Mouse (Mus musculus) induced T-regulatory cell, adult 2 months (primary cell): Measurements from ENCODE around the gene Dgkb.
A peak's percentile ranks its signal among the peaks of the same experiment; 100 is the strongest.

Source experiments
- DNase-seq: peaks from one replicate; pipeline ENCODE4 v3.0.0-alpha.2; 2012; ENCODE audit warnings: low read depth

Gene Dgkb

GRCm38 (mm10) chr12:37817426-37817825 is at the start of gene Dgkb:
Dgkb (plus strand) TSS chr12:37817726.
- DNase-seq = no peak

GRCm38 (mm10) chr12:37769844-37770243 is 47.7 kb upstream of the Dgkb start:
- DNase-seq = no peak

GRCm38 (mm10) chr12:37773681-37774357 is 43.7 kb upstream of the Dgkb start:
- DNase-seq = peak; percentile 29

- DNase-seq = no peak
These were observed 42.9 kb upstream of the Dgkb start for GRCm38 (mm10) chr12:37774591-37774990.

- no peak for DNase-seq
These were observed 21.1 kb upstream of the Dgkb start for GRCm38 (mm10) chr12:37796265-37796928.

DNA sequence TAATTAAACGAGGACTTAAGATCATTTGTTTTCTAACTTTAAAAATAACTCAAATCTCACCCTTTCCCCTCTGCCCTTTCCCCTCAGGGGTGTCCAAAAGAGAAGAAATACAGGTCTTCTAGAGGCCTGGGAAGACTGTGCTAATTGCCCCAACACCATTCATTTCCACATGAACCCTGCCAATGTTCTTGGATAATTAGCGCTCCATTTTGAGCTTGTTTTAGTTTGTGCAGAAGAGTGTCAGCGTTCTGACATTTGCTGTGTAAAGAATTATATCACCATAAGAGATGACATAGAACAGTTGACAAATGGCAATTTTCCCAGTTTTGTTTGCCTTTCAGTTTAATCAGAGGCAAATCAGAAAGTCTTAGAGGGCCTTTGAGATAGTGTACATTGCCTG is 3.4 kb upstream of the Dgkb start:
- no peak for DNase-seq

- DNase-seq = no peak
These were observed 3.7 kb downstream of the Dgkb start for GRCm38 (mm10) chr12:37821052-37821810.

- DNase-seq = no peak
These were observed 62.8 kb downstream of the Dgkb start for GRCm38 (mm10) chr12:37880042-37881017.

DNA sequence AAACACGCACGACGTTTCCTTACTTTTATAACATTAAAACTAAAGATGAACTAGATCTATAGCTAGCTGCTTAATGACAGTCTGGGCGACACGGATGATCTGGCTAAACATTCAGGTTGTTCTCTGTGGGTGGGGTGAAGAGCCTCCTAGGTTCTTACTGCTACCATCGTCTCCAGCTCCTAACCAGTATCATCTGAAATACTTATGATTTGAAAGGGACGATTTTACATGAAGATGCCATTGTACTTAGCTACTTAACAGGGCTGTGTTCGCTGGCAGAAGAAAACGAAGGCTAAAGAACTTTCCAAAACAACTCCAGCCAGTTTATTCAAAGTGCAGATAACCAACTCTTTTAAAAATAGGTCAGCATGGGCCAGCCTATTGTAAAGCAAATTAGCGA is 63.9 kb downstream of the Dgkb start:
- DNase-seq = no peak

- DNase-seq = no peak
These were observed 65.3 kb downstream of the Dgkb start for GRCm38 (mm10) chr12:37882796-37883195.

GRCm38 (mm10) chr12:37883781-37884180 is 66.3 kb downstream of the Dgkb start:
- DNase-seq = no peak

DNA sequence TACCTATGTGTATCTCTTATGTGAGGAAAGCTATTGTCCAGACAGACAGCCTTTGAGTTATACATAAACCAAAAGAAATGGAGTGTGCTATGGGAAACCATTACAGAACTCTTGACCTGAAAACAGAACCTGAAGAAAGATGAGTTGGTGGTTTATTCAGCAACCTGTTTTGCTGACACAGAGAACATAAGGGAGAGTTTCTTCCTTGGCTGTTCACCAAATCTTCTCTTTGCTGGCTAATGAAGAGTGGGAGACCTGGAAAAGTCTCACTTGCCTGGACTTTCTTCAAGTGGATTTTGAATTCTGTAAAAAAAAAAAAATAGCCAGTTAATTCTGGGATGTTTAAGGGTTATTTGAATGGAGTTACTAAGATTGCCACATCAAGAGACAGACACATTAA is 71.1 kb downstream of the Dgkb start:
- no peak for DNase-seq

GRCm38 (mm10) chr12:37889431-37889830 is 71.9 kb downstream of the Dgkb start:
- no peak for DNase-seq

DNA sequence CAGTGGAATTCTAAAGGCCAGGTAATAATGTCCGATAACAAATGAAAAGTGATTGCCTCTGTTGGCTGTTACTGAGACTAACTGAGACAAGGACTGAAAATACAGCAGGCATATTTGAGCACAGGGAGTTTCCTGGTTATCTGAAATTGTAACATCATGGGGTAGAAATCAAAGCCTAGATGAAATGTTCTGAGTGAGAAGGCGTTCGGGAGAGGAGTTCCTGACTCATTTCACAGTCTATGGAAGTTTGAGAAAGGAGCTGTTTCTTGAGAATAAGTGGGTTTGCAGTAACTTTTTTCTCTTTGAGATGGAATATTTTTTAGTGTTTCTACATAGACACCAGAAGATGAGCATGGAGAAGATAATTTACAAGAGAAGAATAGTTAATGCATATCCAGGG is 73.8 kb downstream of the Dgkb start:
- no peak for DNase-seq

DNA sequence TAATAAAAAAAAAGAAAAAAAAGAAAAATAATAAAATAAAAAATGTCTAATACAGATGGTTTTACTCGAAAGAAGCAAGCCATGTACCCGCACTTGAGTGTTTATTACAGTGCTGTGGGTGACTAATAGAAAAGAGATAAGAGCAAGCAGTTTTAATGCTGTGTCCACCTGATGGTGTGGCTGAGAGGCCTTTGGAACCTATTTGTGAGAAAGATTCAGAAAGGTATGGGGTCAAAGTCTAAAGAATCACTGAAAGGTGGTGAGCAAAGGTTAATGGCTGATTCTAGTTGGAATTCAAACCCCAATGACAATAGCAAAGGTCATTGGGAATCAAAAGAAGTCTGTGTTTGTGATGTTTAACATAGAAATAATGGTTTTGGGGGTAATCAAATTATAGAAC is 124.6 kb downstream of the Dgkb start:
- no peak for DNase-seq

DNA sequence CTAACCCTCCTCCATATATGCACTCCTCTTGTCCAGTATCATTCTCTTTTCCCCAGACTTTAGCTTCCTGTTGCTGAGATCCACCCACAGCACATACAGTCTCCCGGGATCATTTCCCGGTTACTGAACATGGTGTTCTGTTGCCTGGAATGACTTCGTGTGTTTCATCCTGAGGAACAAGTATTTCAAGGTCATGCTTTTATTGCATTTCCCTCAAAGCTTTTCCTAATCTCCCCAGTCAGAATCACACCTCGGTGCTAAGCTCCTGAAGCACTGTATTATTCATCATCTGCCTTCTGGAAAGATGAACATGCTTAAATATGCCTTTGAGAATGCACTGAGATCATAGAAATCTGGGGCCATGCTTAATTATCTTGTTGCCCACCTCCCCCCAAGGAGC is 138.7 kb downstream of the Dgkb start:
- DNase-seq = no peak

DNA sequence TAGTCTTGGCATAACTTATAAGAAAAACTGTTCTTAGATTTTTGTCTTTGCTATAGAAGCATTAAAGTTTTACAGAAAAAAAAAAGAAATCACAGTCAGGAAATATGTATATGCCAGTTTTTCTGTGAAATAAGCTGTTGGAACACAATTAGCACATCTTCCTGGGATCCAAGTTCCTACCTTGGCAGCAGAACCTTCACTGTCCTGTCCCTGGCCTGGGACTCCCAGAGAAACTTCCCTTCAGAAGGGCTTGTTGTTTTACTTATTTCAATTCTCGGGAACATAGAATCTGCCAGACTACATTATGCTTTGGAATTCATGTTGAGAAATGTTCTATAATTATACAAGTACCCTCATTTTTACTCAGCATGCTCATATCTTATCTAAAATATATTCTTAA is 154.0 kb downstream of the Dgkb start:
- DNase-seq = no peak

GRCm38 (mm10) chr12:37978498-37979187 is 161.1 kb downstream of the Dgkb start:
- no peak for DNase-seq

GRCm38 (mm10) chr12:37985352-37985751 is 167.8 kb downstream of the Dgkb start:
- DNase-seq = no peak

GRCm38 (mm10) chr12:37988066-37988591 is 170.6 kb downstream of the Dgkb start:
- no peak for DNase-seq

DNA sequence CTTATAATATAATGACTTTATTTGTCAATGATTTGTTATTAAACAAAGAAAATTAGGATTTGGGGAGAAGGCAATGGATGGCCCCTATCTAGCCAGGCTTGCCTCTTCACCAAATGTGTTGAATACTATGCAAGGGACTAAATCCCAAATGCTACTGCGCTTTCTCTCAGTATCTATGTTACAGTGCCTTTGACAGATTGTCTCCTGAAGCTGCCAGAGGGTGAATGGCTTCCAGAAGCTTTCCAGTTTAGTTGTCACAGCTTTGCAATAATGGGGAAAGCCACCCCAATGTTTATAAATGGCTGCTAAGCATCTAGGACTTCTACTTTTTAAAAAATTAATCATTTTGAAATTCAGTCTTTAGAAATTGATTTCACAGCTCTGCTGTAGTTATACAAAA is 175.7 kb downstream of the Dgkb start:
- no peak for DNase-seq
